Comparison of ENCODE assay signal across 10 mouse cellular contexts in genomic region chr7:109111000-109111399, GRCm38 (mm10). TPM values are rescaled to one million over a fixed set of nuclear protein-coding genes. Genes with fewer than 3 reads are reported as not detected.
DNase-seq lines count a peak whose midpoint lies in the region; ATAC-seq and TF ChIP-seq lines count a peak whose summit lies in the region.
"Had no signal": no experiment of that assay in that cellular context is flagged by ENCODE, and none has a peak within 500 bp of the region (broad histone marks: within the 10 kb centered on the region; RNA-seq: fewer than 3 reads in every experiment).

No protein-coding gene starts in this region.

- peak; percentile 77 for DNase-seq in right cerebral cortex, adult 18-20 months
- no peak for DNase-seq in right cerebral cortex, postnatal 4 days
- peak; percentile 33 to 38 for DNase-seq in frontal cortex, postnatal 10 days (ENCODE audit: low spot score in 2 of 2)
- DNase-seq in liver: peak; percentile 85
- DNase-seq in stomach, postnatal 0 days (ENCODE audit: low spot score): peak; percentile 8
- no peak for DNase-seq in retina, postnatal 1 day
- no peak for DNase-seq in urinary bladder, postnatal 10 days (ENCODE audit: low spot score)
- DNase-seq in kidney, postnatal 10 days: no peak

- no peak for TF ChIP-seq EP300 in stomach, postnatal 0 days (optimal IDR thresholded peaks at IDR 0.05)

- no peaks in the 10 kb centered on the region for H3K4me1 ChIP-seq in stomach, postnatal 0 days (replicated peaks; ENCODE audit: control insufficient read depth, insufficient read depth)
- H3K4me1 ChIP-seq: heart, embryonic 15.5 days had no signal

- no peak for TF ChIP-seq CTCF in stomach, postnatal 0 days (IDR thresholded peaks at IDR 0.05; ENCODE audit: low read depth)

- ATAC-seq in stomach, postnatal 0 days (ENCODE audit: low FRiP score, low TSS enrichment): no peak

- H3K9me3 ChIP-seq in stomach, postnatal 0 days (ENCODE audit: control insufficient read depth, low read length): no peaks in the 10 kb centered on the region
- H3K9me3 ChIP-seq: heart, embryonic 15.5 days; megakaryocyte, embryonic 14.5 days had no signal

- no peak overlapping the region for H3K4me2 ChIP-seq in stomach, postnatal 0 days (replicated peaks; ENCODE audit: low read depth)
- H3K4me2 ChIP-seq: heart, embryonic 15.5 days had no signal

- no peaks in the 10 kb centered on the region for H3K27me3 ChIP-seq in stomach, postnatal 0 days (ENCODE audit: control insufficient read depth, insufficient read depth, low read length)
- H3K27me3 ChIP-seq: heart, embryonic 15.5 days had no signal

- no peaks in the 10 kb centered on the region for H3K36me3 ChIP-seq in stomach, postnatal 0 days (ENCODE audit: control insufficient read depth, insufficient read depth, low read length)
- H3K36me3 ChIP-seq: heart, embryonic 15.5 days had no signal

- 68% methylated on average over 5 of the region's 5 CpGs for WGBS in stomach, postnatal 0 days

- no peak overlapping the region for H3K4me3 ChIP-seq in stomach, postnatal 0 days (ENCODE audit: low read depth, low read length)
- H3K4me3 ChIP-seq: heart, embryonic 15.5 days; megakaryocyte, embryonic 14.5 days had no signal

- H3K27ac ChIP-seq in stomach, postnatal 0 days (replicated peaks): no peak overlapping the region
- H3K27ac ChIP-seq: heart, embryonic 15.5 days had no signal

- H3K9ac ChIP-seq in stomach, postnatal 0 days (ENCODE audit: low read length): no peak overlapping the region
- H3K9ac ChIP-seq: heart, embryonic 15.5 days had no signal

RNA-seq across cellular contexts. Expression of gene Ric3, which starts 27.9 kb away (rescaled TPM):
- 0.93 and 1.1 TPM in 2 replicates for polyA plus RNA-seq in stomach, postnatal 0 days (2015; fragmentation: Nextera tagmentation; extraction: Ambion mirVana)

Comparison
In these comparisons a context has a peak if more than half of its experiments do, and no peak if none do; other contexts are left out.
1. DNase-seq: peak in right cerebral cortex, adult 18-20 months (single experiment), frontal cortex, postnatal 10 days (2 of 2), liver (single experiment) and stomach, postnatal 0 days (single experiment); none in right cerebral cortex, postnatal 4 days (single experiment), retina, postnatal 1 day (single experiment), urinary bladder, postnatal 10 days (single experiment) and kidney, postnatal 10 days (single experiment).